Mouse (Mus musculus): Measurements from ENCODE around the gene Gm37240. TPM values are rescaled to one million over a fixed set of nuclear protein-coding genes. Genes with fewer than 3 reads are reported as not detected.

Gm37240 gene
- polyA plus RNA-seq, 1 experiment from 2014 or later, result 11.4 TPM

GRCm38 (mm10) chr3:85369847-85370246 lies 517.5 kb downstream of the Gm37240 start:
- no peak overlapping the region for H3K9ac ChIP-seq (ENCODE audit: low read length)
- no peaks in the 10 kb centered on the region for H3K9me3 ChIP-seq (replicated peaks; ENCODE audit: control insufficient read depth, low read length)
- no peaks in the 10 kb centered on the region for H3K27me3 ChIP-seq (ENCODE audit: control insufficient read depth, insufficient read depth, low read length)
- no peaks in the 10 kb centered on the region for H3K4me1 ChIP-seq (ENCODE audit: control insufficient read depth, insufficient read depth, low read length)
- 80% methylated on average over 9 of the region's 10 CpGs for WGBS
- no peak overlapping the region for H3K4me2 ChIP-seq (ENCODE audit: low read depth, low read length)
- no peaks in the 10 kb centered on the region for H3K36me3 ChIP-seq (ENCODE audit: control insufficient read depth, insufficient read depth, low read length)
- no peak overlapping the region for H3K27ac ChIP-seq (ENCODE audit: low read length)
- H3K4me3 ChIP-seq (replicated peaks; ENCODE audit: low read length), result no peak overlapping the region
- no peak for ATAC-seq (ENCODE audit: insufficient read depth, low FRiP score)

GRCm38 (mm10) chr3:85369157-85369556 lies 518.2 kb downstream of the Gm37240 start:
- Histone ChIP-seq H3K27me3 (ENCODE audit: control insufficient read depth, insufficient read depth, low read length) (no peaks in the 10 kb centered on the region), H3K4me2 (ENCODE audit: low read depth, low read length) (no peak overlapping the region), H3K9ac (ENCODE audit: low read length) (no peak overlapping the region), H3K9me3 (replicated peaks; ENCODE audit: control insufficient read depth, low read length) (no peaks in the 10 kb centered on the region), H3K36me3 (ENCODE audit: control insufficient read depth, insufficient read depth, low read length) (no peaks in the 10 kb centered on the region), H3K4me3 (replicated peaks; ENCODE audit: low read length) (no peak overlapping the region), H3K27ac (ENCODE audit: low read length) (no peak overlapping the region), H3K4me1 (ENCODE audit: control insufficient read depth, insufficient read depth, low read length) (no peaks in the 10 kb centered on the region)
- 63% methylated on average over 5 of the region's 5 CpGs for WGBS
- 0 out of 2 replicates have a peak, but pooled peaks have one; percentile 50 for ATAC-seq (ENCODE audit: insufficient read depth, low FRiP score)

DNA sequence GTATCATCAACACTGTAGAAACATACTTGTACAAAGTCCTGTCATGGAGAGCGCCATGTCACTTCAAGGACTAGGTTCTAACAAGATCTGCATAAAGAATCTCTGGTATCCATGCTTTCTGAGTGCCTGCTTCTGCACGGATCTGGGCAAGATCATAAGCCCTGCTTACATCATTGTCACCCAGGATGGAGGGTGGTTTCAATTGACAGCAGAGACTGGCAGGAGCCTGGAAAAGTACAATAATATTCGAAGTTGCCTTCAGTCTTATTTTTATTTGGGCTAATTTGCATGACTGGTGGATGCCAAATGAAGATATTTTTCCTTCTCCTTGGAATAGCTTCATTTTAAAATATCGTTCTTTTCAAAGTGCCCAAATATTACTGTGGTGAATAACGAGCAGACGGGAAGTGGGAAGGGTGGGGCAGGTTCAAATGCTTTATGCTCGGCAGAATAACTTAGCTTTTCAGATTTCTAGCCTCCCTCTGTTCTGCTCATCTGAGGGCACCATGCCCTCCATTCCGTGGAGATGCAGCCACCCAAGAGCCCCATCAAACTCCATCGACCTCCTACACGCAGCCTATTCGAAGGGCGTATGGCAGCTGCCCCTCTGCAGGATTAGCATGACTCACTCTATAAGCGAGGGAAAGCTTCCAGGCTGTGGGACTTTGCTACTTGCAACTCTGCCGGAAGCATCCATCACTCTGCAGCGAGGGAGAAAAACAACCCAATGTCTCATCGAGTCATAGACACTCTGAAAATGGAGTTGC lies 518.8 kb downstream of the Gm37240 start:
- no peak overlapping the region for H3K4me2 ChIP-seq (ENCODE audit: low read depth, low read length)
- H3K9ac ChIP-seq (ENCODE audit: low read length), result no peak overlapping the region
- no peaks in the 10 kb centered on the region for H3K4me1 ChIP-seq (ENCODE audit: control insufficient read depth, insufficient read depth, low read length)
- no peaks in the 10 kb centered on the region for H3K27me3 ChIP-seq (ENCODE audit: control insufficient read depth, insufficient read depth, low read length)
- no peak overlapping the region for H3K27ac ChIP-seq (ENCODE audit: low read length)
- H3K36me3 ChIP-seq (ENCODE audit: control insufficient read depth, insufficient read depth, low read length), result no peaks in the 10 kb centered on the region
- no peak for ATAC-seq (ENCODE audit: insufficient read depth, low FRiP score)
- no peak overlapping the region for H3K4me3 ChIP-seq (replicated peaks; ENCODE audit: low read length)
- H3K9me3 ChIP-seq (replicated peaks; ENCODE audit: control insufficient read depth, low read length), result 0 out of 2 replicates have a peak, but pooled peaks cover 3% of the 10 kb centered on the region
- 56% methylated on average over 16 of the region's 16 CpGs for WGBS

- Histone ChIP-seq H3K9me3 (replicated peaks; ENCODE audit: control insufficient read depth, low read length) (0 out of 2 replicates have a peak, but pooled peaks cover 3% of the 10 kb centered on the region), H3K27ac (ENCODE audit: low read length) (no peak overlapping the region), H3K36me3 (ENCODE audit: control insufficient read depth, insufficient read depth, low read length) (no peaks in the 10 kb centered on the region), H3K4me2 (ENCODE audit: low read depth, low read length) (no peak overlapping the region), H3K9ac (ENCODE audit: low read length) (no peak overlapping the region), H3K4me1 (ENCODE audit: control insufficient read depth, insufficient read depth, low read length) (no peaks in the 10 kb centered on the region), H3K4me3 (replicated peaks; ENCODE audit: low read length) (no peak overlapping the region), H3K27me3 (ENCODE audit: control insufficient read depth, insufficient read depth, low read length) (no peaks in the 10 kb centered on the region)
- no peak for ATAC-seq (ENCODE audit: insufficient read depth, low FRiP score)
- 68% methylated on average over 5 of the region's 5 CpGs for WGBS
These were observed 522.6 kb downstream of the Gm37240 start for GRCm38 (mm10) chr3:85364591-85365343.

DNA sequence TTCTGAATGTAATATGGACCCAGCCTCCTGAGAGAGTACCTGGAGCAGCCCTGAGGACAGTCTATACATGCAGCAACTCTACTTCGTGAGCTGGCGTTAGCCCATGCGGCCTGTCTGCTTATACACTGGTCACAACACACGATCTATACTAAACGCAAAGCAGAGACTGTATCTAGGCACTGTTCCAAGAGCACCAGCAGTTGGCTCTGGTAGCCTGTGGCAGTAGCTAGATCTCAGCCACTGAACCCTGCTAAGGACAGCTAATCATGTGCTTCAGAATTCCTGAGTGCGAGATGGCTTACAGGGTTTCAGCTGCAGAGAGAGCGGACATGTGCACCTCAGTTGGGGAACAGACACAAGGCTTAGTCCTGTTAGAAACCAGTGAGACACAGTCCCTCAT lies 524.4 kb downstream of the Gm37240 start:
- no peak for ATAC-seq (ENCODE audit: insufficient read depth, low FRiP score)
- WGBS, result 64% methylated on average over 7 of the region's 7 CpGs
- no peak overlapping the region for H3K27ac ChIP-seq (ENCODE audit: low read length)
- H3K9me3 ChIP-seq (replicated peaks; ENCODE audit: control insufficient read depth, low read length), result 0 out of 2 replicates have a peak, but pooled peaks cover 3% of the 10 kb centered on the region
- H3K36me3 ChIP-seq (ENCODE audit: control insufficient read depth, insufficient read depth, low read length), result no peaks in the 10 kb centered on the region
- H3K4me1 ChIP-seq (ENCODE audit: control insufficient read depth, insufficient read depth, low read length), result no peaks in the 10 kb centered on the region
- H3K9ac ChIP-seq (ENCODE audit: low read length), result no peak overlapping the region
- H3K27me3 ChIP-seq (ENCODE audit: control insufficient read depth, insufficient read depth, low read length), result no peaks in the 10 kb centered on the region
- no peak overlapping the region for H3K4me2 ChIP-seq (ENCODE audit: low read depth, low read length)
- no peak overlapping the region for H3K4me3 ChIP-seq (replicated peaks; ENCODE audit: low read length)

- no peak overlapping the region for H3K4me3 ChIP-seq (replicated peaks; ENCODE audit: low read length)
These were observed 530.9 kb downstream of the Gm37240 start for GRCm38 (mm10) chr3:85356373-85356772.

GRCm38 (mm10) chr3:85348021-85348420 lies 539.3 kb downstream of the Gm37240 start:
- no peaks in the 10 kb centered on the region for H3K9me3 ChIP-seq (replicated peaks; ENCODE audit: control insufficient read depth, low read length)
- H3K4me2 ChIP-seq (ENCODE audit: low read depth, low read length), result no peak overlapping the region
- no peak overlapping the region for H3K27ac ChIP-seq (ENCODE audit: low read length)
- H3K27me3 ChIP-seq (ENCODE audit: control insufficient read depth, insufficient read depth, low read length), result no peaks in the 10 kb centered on the region
- H3K4me1 ChIP-seq (ENCODE audit: control insufficient read depth, insufficient read depth, low read length), result no peaks in the 10 kb centered on the region
- no peak overlapping the region for H3K9ac ChIP-seq (ENCODE audit: low read length)
- no peaks in the 10 kb centered on the region for H3K36me3 ChIP-seq (ENCODE audit: control insufficient read depth, insufficient read depth, low read length)
- H3K4me3 ChIP-seq (replicated peaks; ENCODE audit: low read length), result no peak overlapping the region
- 34% methylated on average over 6 of the region's 6 CpGs for WGBS
- ATAC-seq (ENCODE audit: insufficient read depth, low FRiP score), result no peak

More at GRCm38 (mm10) chr3:85356373-85356772, 530.9 kb downstream of the Gm37240 start:
- H3K9me3 ChIP-seq (replicated peaks; ENCODE audit: control insufficient read depth, low read length), result no peaks in the 10 kb centered on the region
- no peak overlapping the region for H3K27ac ChIP-seq (ENCODE audit: low read length)
- H3K4me1 ChIP-seq (ENCODE audit: control insufficient read depth, insufficient read depth, low read length), result no peaks in the 10 kb centered on the region
- no peak for ATAC-seq (ENCODE audit: insufficient read depth, low FRiP score)
- 72% methylated on average over 3 of the region's 3 CpGs for WGBS
- no peaks in the 10 kb centered on the region for H3K27me3 ChIP-seq (ENCODE audit: control insufficient read depth, insufficient read depth, low read length)
- no peak overlapping the region for H3K9ac ChIP-seq (ENCODE audit: low read length)
- no peak overlapping the region for H3K4me2 ChIP-seq (ENCODE audit: low read depth, low read length)
- no peaks in the 10 kb centered on the region for H3K36me3 ChIP-seq (ENCODE audit: control insufficient read depth, insufficient read depth, low read length)

DNA sequence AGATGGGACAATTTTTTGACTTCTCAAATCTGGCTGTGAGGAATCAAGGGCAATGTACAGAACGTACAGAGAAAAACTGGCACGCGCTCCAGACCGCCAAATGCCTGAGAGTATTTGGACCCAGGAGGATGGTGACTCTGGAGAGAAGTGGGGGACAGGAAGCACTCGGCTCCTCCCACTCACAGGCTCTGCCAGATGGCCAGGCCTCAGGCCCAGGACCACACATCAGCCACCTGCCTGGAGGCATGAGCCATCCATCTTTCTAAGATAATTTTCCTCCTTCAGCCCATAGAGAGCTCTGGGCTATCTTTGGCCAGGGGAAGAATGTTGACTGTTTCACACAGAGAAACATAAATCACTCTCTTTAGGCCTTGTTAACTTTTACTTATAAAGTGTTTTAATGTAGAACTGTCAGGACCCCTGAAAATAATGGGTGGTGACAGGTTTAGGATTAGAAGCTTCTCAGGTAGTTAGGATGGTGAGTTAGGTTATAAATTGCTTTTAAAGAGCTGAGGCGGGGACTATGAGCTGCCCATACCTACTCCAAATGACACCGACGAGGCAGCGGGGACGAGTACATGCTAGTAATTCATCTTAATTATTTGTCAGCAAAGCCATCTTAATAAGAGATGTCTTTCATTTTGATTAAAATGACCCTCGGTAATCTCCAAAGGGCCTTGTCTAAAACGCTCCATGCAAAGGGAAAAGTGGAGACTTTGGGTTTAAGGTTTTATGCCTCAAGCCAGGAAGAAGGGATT lies 546.0 kb downstream of the Gm37240 start:
- WGBS, result 45% methylated on average over 12 of the region's 12 CpGs
- H3K4me2 ChIP-seq (ENCODE audit: low read depth, low read length), result no peak overlapping the region
- no peaks in the 10 kb centered on the region for H3K9me3 ChIP-seq (replicated peaks; ENCODE audit: control insufficient read depth, low read length)
- H3K27ac ChIP-seq (ENCODE audit: low read length), result no peak overlapping the region
- H3K27me3 ChIP-seq (ENCODE audit: control insufficient read depth, insufficient read depth, low read length), result no peaks in the 10 kb centered on the region
- H3K4me1 ChIP-seq (ENCODE audit: control insufficient read depth, insufficient read depth, low read length), result no peaks in the 10 kb centered on the region
- H3K4me3 ChIP-seq (replicated peaks; ENCODE audit: low read length), result no peak overlapping the region
- no peak overlapping the region for H3K9ac ChIP-seq (ENCODE audit: low read length)
- no peak; the same call in 1 of the 2 replicates for ATAC-seq (ENCODE audit: insufficient read depth, low FRiP score)
- no peaks in the 10 kb centered on the region for H3K36me3 ChIP-seq (ENCODE audit: control insufficient read depth, insufficient read depth, low read length)
